Mouse (Mus musculus): ENCODE results near the gene Zranb2.

Zranb2 gene

GRCm38 (mm10) chr3:157578469-157579170, 44.7 kb downstream of the Zranb2 start:
- no peak for DNase-seq (ENCODE audit: inconsistent age in 2 of 2, low spot score in 1 of 2)

GRCm38 (mm10) chr3:157579376-157579775, 45.4 kb downstream of the Zranb2 start:
- no peak for DNase-seq (ENCODE audit: inconsistent age in 2 of 2, low spot score in 1 of 2)

- DNase-seq (ENCODE audit: inconsistent age in 2 of 2, low spot score in 1 of 2): no peak
Measured at GRCm38 (mm10) chr3:157580299-157580698, 46.3 kb downstream of the Zranb2 start.

GRCm38 (mm10) chr3:157581755-157582154, 47.8 kb downstream of the Zranb2 start:
- peak in 1 of 2 experiments; percentile 42 for DNase-seq (ENCODE audit: inconsistent age in 2 of 2, low spot score in 1 of 2)

GRCm38 (mm10) chr3:157582626-157583405, 48.9 kb downstream of the Zranb2 start:
- DNase-seq (ENCODE audit: inconsistent age in 2 of 2, low spot score in 1 of 2): no peak

GRCm38 (mm10) chr3:157597837-157598379, 63.9 kb downstream of the Zranb2 start:
- peak in 1 of 2 experiments; percentile 54 for DNase-seq (ENCODE audit: inconsistent age in 2 of 2, low spot score in 1 of 2)
